Mouse (Mus musculus): Measurements from ENCODE around the gene Abl1. TPM values are rescaled to one million over a fixed set of nuclear protein-coding genes. Genes with fewer than 3 reads are reported as not detected.

The Abl1 gene
- polyA plus RNA-seq, 1 experiment, result 44.8 TPM

GRCm38 (mm10) chr2:31788227-31788626 lies 100.1 kb downstream of the Abl1 start:
- Histone ChIP-seq H3K4me3 (ENCODE audit: low read depth, low read length) (no peak overlapping the region), H3K27me3 (ENCODE audit: control insufficient read depth, insufficient read depth, low read length, poor library complexity, severe bottlenecking) (no peaks in the 10 kb centered on the region), H3K9ac (ENCODE audit: low read depth, poor library complexity, severe bottlenecking) (no peak overlapping the region), H3K9me3 (replicated peaks; ENCODE audit: control insufficient read depth, insufficient read depth, low read length, poor library complexity, severe bottlenecking) (no peaks in the 10 kb centered on the region), H3K36me3 (ENCODE audit: control insufficient read depth, insufficient read depth, low read length, poor library complexity, severe bottlenecking) (peaks cover 4% of the 10 kb centered on the region; the same call in 1 of the 2 replicates), H3K4me1 (ENCODE audit: control insufficient read depth, insufficient read depth, low read length) (no peaks in the 10 kb centered on the region), H3K27ac (ENCODE audit: insufficient read depth, low read length) (no peak overlapping the region)
- TF ChIP-seq POLR2A (IDR thresholded peaks at IDR 0.05; ENCODE audit: insufficient read depth, low read length) (no peak), CTCF (IDR thresholded peaks at IDR 0.05; ENCODE audit: low read depth, low read length) (no peak), EP300 (IDR thresholded peaks at IDR 0.05; ENCODE audit: insufficient read depth, low read depth, low read length) (no peak)

GRCm38 (mm10) chr2:31789215-31789614 lies 101.0 kb downstream of the Abl1 start:
- TF ChIP-seq POLR2A (IDR thresholded peaks at IDR 0.05; ENCODE audit: insufficient read depth, low read length), result no peak
- TF ChIP-seq CTCF (IDR thresholded peaks at IDR 0.05; ENCODE audit: low read depth, low read length), result no peak
- TF ChIP-seq EP300 (IDR thresholded peaks at IDR 0.05; ENCODE audit: insufficient read depth, low read depth, low read length), result no peak
- Histone ChIP-seq H3K4me1 (ENCODE audit: control insufficient read depth, insufficient read depth, low read length) (no peaks in the 10 kb centered on the region), H3K4me3 (ENCODE audit: low read depth, low read length) (no peak overlapping the region), H3K9me3 (replicated peaks; ENCODE audit: control insufficient read depth, insufficient read depth, low read length, poor library complexity, severe bottlenecking) (no peaks in the 10 kb centered on the region), H3K27me3 (ENCODE audit: control insufficient read depth, insufficient read depth, low read length, poor library complexity, severe bottlenecking) (no peaks in the 10 kb centered on the region), H3K27ac (ENCODE audit: insufficient read depth, low read length) (no peak overlapping the region), H3K9ac (ENCODE audit: low read depth, poor library complexity, severe bottlenecking) (no peak overlapping the region), H3K36me3 (ENCODE audit: control insufficient read depth, insufficient read depth, low read length, poor library complexity, severe bottlenecking) (peaks cover 4% of the 10 kb centered on the region; the same call in 1 of the 2 replicates)

- peaks cover 6% of the 10 kb centered on the region for H3K36me3 ChIP-seq (ENCODE audit: control insufficient read depth, insufficient read depth, low read length, poor library complexity, severe bottlenecking)
- H3K4me1 ChIP-seq (ENCODE audit: control insufficient read depth, insufficient read depth, low read length), result no peaks in the 10 kb centered on the region
Observed at GRCm38 (mm10) chr2:31790728-31791251, 102.6 kb downstream of the Abl1 start.

GRCm38 (mm10) chr2:31791260-31791659 lies 103.1 kb downstream of the Abl1 start:
- Histone ChIP-seq H3K27ac (ENCODE audit: insufficient read depth, low read length) (no peak overlapping the region), H3K9ac (ENCODE audit: low read depth, poor library complexity, severe bottlenecking) (no peak overlapping the region), H3K4me3 (ENCODE audit: low read depth, low read length) (no peak overlapping the region), H3K36me3 (ENCODE audit: control insufficient read depth, insufficient read depth, low read length, poor library complexity, severe bottlenecking) (peaks cover 6% of the 10 kb centered on the region), H3K9me3 (replicated peaks; ENCODE audit: control insufficient read depth, insufficient read depth, low read length, poor library complexity, severe bottlenecking) (no peaks in the 10 kb centered on the region), H3K27me3 (ENCODE audit: control insufficient read depth, insufficient read depth, low read length, poor library complexity, severe bottlenecking) (no peaks in the 10 kb centered on the region), H3K4me1 (ENCODE audit: control insufficient read depth, insufficient read depth, low read length) (no peaks in the 10 kb centered on the region)
- TF ChIP-seq CTCF (IDR thresholded peaks at IDR 0.05; ENCODE audit: low read depth, low read length) (no peak), EP300 (IDR thresholded peaks at IDR 0.05; ENCODE audit: insufficient read depth, low read depth, low read length) (no peak), POLR2A (IDR thresholded peaks at IDR 0.05; ENCODE audit: insufficient read depth, low read length) (no peak)

More at GRCm38 (mm10) chr2:31790728-31791251, 102.6 kb downstream of the Abl1 start:
- H3K9ac ChIP-seq (ENCODE audit: low read depth, poor library complexity, severe bottlenecking), result no peak overlapping the region
- H3K27me3 ChIP-seq (ENCODE audit: control insufficient read depth, insufficient read depth, low read length, poor library complexity, severe bottlenecking), result no peaks in the 10 kb centered on the region
- TF ChIP-seq POLR2A (IDR thresholded peaks at IDR 0.05; ENCODE audit: insufficient read depth, low read length), result no peak
- no peak for TF ChIP-seq EP300 (IDR thresholded peaks at IDR 0.05; ENCODE audit: insufficient read depth, low read depth, low read length)
- TF ChIP-seq CTCF (IDR thresholded peaks at IDR 0.05; ENCODE audit: low read depth, low read length), result no peak
- no peak overlapping the region for H3K27ac ChIP-seq (ENCODE audit: insufficient read depth, low read length)
- no peak overlapping the region for H3K4me3 ChIP-seq (ENCODE audit: low read depth, low read length)
- H3K9me3 ChIP-seq (replicated peaks; ENCODE audit: control insufficient read depth, insufficient read depth, low read length, poor library complexity, severe bottlenecking), result no peaks in the 10 kb centered on the region

GRCm38 (mm10) chr2:31792611-31793010 lies 104.4 kb downstream of the Abl1 start:
- no peaks in the 10 kb centered on the region for H3K27me3 ChIP-seq (ENCODE audit: control insufficient read depth, insufficient read depth, low read length, poor library complexity, severe bottlenecking)
- no peaks in the 10 kb centered on the region for H3K9me3 ChIP-seq (replicated peaks; ENCODE audit: control insufficient read depth, insufficient read depth, low read length, poor library complexity, severe bottlenecking)
- peak; percentile 41 for TF ChIP-seq CTCF (IDR thresholded peaks at IDR 0.05; ENCODE audit: low read depth, low read length)
- TF ChIP-seq EP300 (IDR thresholded peaks at IDR 0.05; ENCODE audit: insufficient read depth, low read depth, low read length), result no peak
- no peak for TF ChIP-seq POLR2A (IDR thresholded peaks at IDR 0.05; ENCODE audit: insufficient read depth, low read length)
- no peak overlapping the region for H3K4me3 ChIP-seq (ENCODE audit: low read depth, low read length)
- no peak overlapping the region for H3K9ac ChIP-seq (ENCODE audit: low read depth, poor library complexity, severe bottlenecking)
- H3K27ac ChIP-seq (ENCODE audit: insufficient read depth, low read length), result no peak overlapping the region
- no peaks in the 10 kb centered on the region for H3K4me1 ChIP-seq (ENCODE audit: control insufficient read depth, insufficient read depth, low read length)
- H3K36me3 ChIP-seq (ENCODE audit: control insufficient read depth, insufficient read depth, low read length, poor library complexity, severe bottlenecking), result peaks cover 6% of the 10 kb centered on the region

GRCm38 (mm10) chr2:31796943-31797342 lies 108.8 kb downstream of the Abl1 start:
- no peak overlapping the region for H3K27ac ChIP-seq (ENCODE audit: insufficient read depth, low read length)

More at GRCm38 (mm10) chr2:31796943-31797342, 108.8 kb downstream of the Abl1 start:
- no peak overlapping the region for H3K9ac ChIP-seq (ENCODE audit: low read depth, poor library complexity, severe bottlenecking)
- no peaks in the 10 kb centered on the region for H3K9me3 ChIP-seq (replicated peaks; ENCODE audit: control insufficient read depth, insufficient read depth, low read length, poor library complexity, severe bottlenecking)
- TF ChIP-seq EP300 (IDR thresholded peaks at IDR 0.05; ENCODE audit: insufficient read depth, low read depth, low read length) (no peak), CTCF (IDR thresholded peaks at IDR 0.05; ENCODE audit: low read depth, low read length) (no peak), POLR2A (IDR thresholded peaks at IDR 0.05; ENCODE audit: insufficient read depth, low read length) (no peak)
- H3K36me3 ChIP-seq (ENCODE audit: control insufficient read depth, insufficient read depth, low read length, poor library complexity, severe bottlenecking), result peaks cover 2% of the 10 kb centered on the region; the same call in 1 of the 2 replicates
- no peaks in the 10 kb centered on the region for H3K4me1 ChIP-seq (ENCODE audit: control insufficient read depth, insufficient read depth, low read length)
- H3K4me3 ChIP-seq (ENCODE audit: low read depth, low read length), result no peak overlapping the region
- no peaks in the 10 kb centered on the region for H3K27me3 ChIP-seq (ENCODE audit: control insufficient read depth, insufficient read depth, low read length, poor library complexity, severe bottlenecking)

Data from ES-Bruce4 (cell line).